Mouse (Mus musculus) G1E (cell line): ENCODE results near the gene Slc35b1. TPM values are rescaled to one million over a fixed set of nuclear protein-coding genes. Genes with fewer than 3 reads are reported as not detected.

Source experiments
- ATAC-seq: 2 replicates; pipeline ENCODE4 v1.8.0; 2016; ENCODE audit warnings: mild to moderate bottlenecking; ENCODE audit not compliant: insufficient number of reproducible peaks, poor library complexity, low FRiP score, severe bottlenecking; ENCODE audit errors: extremely low read depth
- DNase-seq: peaks from one replicate; pipeline ENCODE4 v3.0.0; 2012; ENCODE audit warnings: low spot score
- H3K27me3 ChIP-seq: 2 replicates; pipeline ENCODE4 v1.6.1; 2012; ENCODE audit warnings: mild to moderate bottlenecking, low read length, inconsistent platforms; ENCODE audit not compliant: insufficient read depth
- H3K36me3 ChIP-seq: replicated peaks from 2 replicates; pipeline ENCODE3; 2012; ENCODE audit warnings: mild to moderate bottlenecking, inconsistent platforms
- H3K4me1 ChIP-seq: 2 replicates; pipeline ENCODE4 v1.6.1; 2012; ENCODE audit warnings: low read depth, low read length, inconsistent platforms, mixed read lengths; ENCODE audit not compliant: insufficient read depth
- H3K4me3 ChIP-seq: 2 replicates; pipeline ENCODE4 v1.5.1; 2012; ENCODE audit warnings: low read depth, mild to moderate bottlenecking, inconsistent platforms, low read length, moderate library complexity, mixed read lengths
- H3K9me3 ChIP-seq: replicated peaks from 2 replicates; pipeline ENCODE4 v1.6.1; 2012; ENCODE audit warnings: inconsistent platforms
- CTCF ChIP-seq: IDR thresholded peaks from 2 replicates; pipeline ENCODE4 v1.5.1; 2012; ENCODE audit warnings: low read depth, low read length, inconsistent platforms, mixed read lengths
- GATA1 ChIP-seq: IDR thresholded peaks from 2 replicates; pipeline ENCODE4 v1.6.1; 2012; ENCODE audit warnings: borderline replicate concordance, low read length, inconsistent platforms, mixed read lengths
- GATA2 ChIP-seq: IDR thresholded peaks from 2 replicates; pipeline ENCODE4 v1.6.1; 2012; ENCODE audit warnings: low read depth, low read length, inconsistent platforms, borderline replicate concordance
- POLR2AphosphoS5 ChIP-seq: IDR thresholded peaks from 2 replicates; pipeline ENCODE4 v1.6.1; 2012; ENCODE audit warnings: low read depth, low read length, inconsistent platforms; ENCODE audit not compliant: insufficient replicate concordance
- TAL1 ChIP-seq: conservative IDR thresholded peaks from 2 replicates; pipeline ENCODE4 v1.6.1; 2012; ENCODE audit warnings: low read depth, low read length, inconsistent platforms, mixed read lengths
- polyA plus RNA-seq: library from polyadenylated mRNA; stranded (reverse); fragments of >175 nt; gene quantifications from 2 replicates; pipeline ENCODE4 v1.2.3, GENCODE M21; 2012
- total RNA-seq, 2 experiments: library from RNA; stranded (forward) in 1 of 2; stranded (reverse) in 1 of 2; fragments of 200-1000 nt in 1 of 2; fragments of >200 nt in 1 of 2; fragmentation: Nextera tagmentation in 1 of 2; gene quantifications; 2 replicates each; pipeline ENCODE4 v1.2.3; 2014 to 2017

Slc35b1 gene
- total and polyA plus RNA-seq, 3 experiments: 4.1 to 50.6 (median 37.5) TPM

- ATAC-seq (no peak), DNase-seq (peak; percentile 20)
- H3K36me3 ChIP-seq: peaks cover 4% of the 10 kb centered on the region
- no peaks in the 10 kb centered on the region for H3K9me3 ChIP-seq
- peaks cover 48% of the 10 kb centered on the region for H3K27me3 ChIP-seq
- TF ChIP-seq CTCF (peak; percentile 96), GATA2 (no peak)
- no peak overlapping the region for H3K4me3 ChIP-seq
- H3K4me1 ChIP-seq: no peaks in the 10 kb centered on the region
Observed at GRCm38 (mm10) chr11:95397843-95398835, 13.6 kb downstream of the Slc35b1 start.

GRCm38 (mm10) chr11:95399520-95400020 is 15.1 kb downstream of the Slc35b1 start:
- no peak for TF ChIP-seq POLR2AphosphoS5
- no peak for TF ChIP-seq GATA2
- TF ChIP-seq TAL1: no peak
- TF ChIP-seq CTCF: no peak
- no peak for TF ChIP-seq GATA1
- Histone ChIP-seq H3K9me3 (no peaks in the 10 kb centered on the region), H3K27me3 (peaks cover 60% of the 10 kb centered on the region), H3K36me3 (no peaks in the 10 kb centered on the region), H3K4me1 (no peaks in the 10 kb centered on the region), H3K4me3 (no peak overlapping the region)
- DNase-seq (no peak), ATAC-seq (no peak)

GRCm38 (mm10) chr11:95401568-95401967 is 17.1 kb downstream of the Slc35b1 start:
- ATAC-seq: no peak

GRCm38 (mm10) chr11:95402196-95402595 is 17.7 kb downstream of the Slc35b1 start:
- no peaks in the 10 kb centered on the region for H3K36me3 ChIP-seq
- no peak for ATAC-seq
- no peak for DNase-seq
- no peaks in the 10 kb centered on the region for H3K9me3 ChIP-seq
- no peak for TF ChIP-seq GATA1
- no peak for TF ChIP-seq GATA2
- TF ChIP-seq TAL1: no peak
- no peak for TF ChIP-seq CTCF
- no peak for TF ChIP-seq POLR2AphosphoS5
- H3K4me1 ChIP-seq: no peaks in the 10 kb centered on the region
- no peak overlapping the region for H3K4me3 ChIP-seq
- H3K27me3 ChIP-seq: peaks cover 65% of the 10 kb centered on the region

More at GRCm38 (mm10) chr11:95401568-95401967, 17.1 kb downstream of the Slc35b1 start:
- Histone ChIP-seq H3K9me3 (no peaks in the 10 kb centered on the region), H3K36me3 (no peaks in the 10 kb centered on the region), H3K4me3 (no peak overlapping the region), H3K4me1 (no peaks in the 10 kb centered on the region), H3K27me3 (peaks cover 69% of the 10 kb centered on the region)
- DNase-seq: no peak
- no peak for TF ChIP-seq GATA1
- TF ChIP-seq TAL1: no peak
- no peak for TF ChIP-seq GATA2
- TF ChIP-seq POLR2AphosphoS5: no peak
- no peak for TF ChIP-seq CTCF

GRCm38 (mm10) chr11:95402658-95403101 is 18.2 kb downstream of the Slc35b1 start:
- no peak for DNase-seq
- H3K4me1 ChIP-seq: no peaks in the 10 kb centered on the region
- no peaks in the 10 kb centered on the region for H3K36me3 ChIP-seq
- H3K9me3 ChIP-seq: no peaks in the 10 kb centered on the region
- ATAC-seq: no peak
- peaks cover 69% of the 10 kb centered on the region for H3K27me3 ChIP-seq
- TF ChIP-seq GATA2 (no peak), CTCF (no peak)
- H3K4me3 ChIP-seq: no peak overlapping the region

- ATAC-seq: no peak
- Histone ChIP-seq H3K4me1 (no peaks in the 10 kb centered on the region), H3K9me3 (no peaks in the 10 kb centered on the region), H3K4me3 (no peak overlapping the region), H3K27me3 (peaks cover 66% of the 10 kb centered on the region), H3K36me3 (no peaks in the 10 kb centered on the region)
- DNase-seq: no peak
- TF ChIP-seq CTCF: no peak
- no peak for TF ChIP-seq GATA1
- TF ChIP-seq TAL1: no peak
- TF ChIP-seq POLR2AphosphoS5: no peak
- TF ChIP-seq GATA2: no peak
Observed at GRCm38 (mm10) chr11:95403382-95404340, 19.2 kb downstream of the Slc35b1 start.
